Mouse (Mus musculus) brain, embryonic 14.5 days (tissue): ENCODE measurements around the gene Aldh1l1.

Experiments used
- CTCF ChIP-seq: fragments of 200-500 bp; IDR thresholded peaks from 2 replicates; pipeline ENCODE4 v1.5.1; 2012; ENCODE audit warnings: inconsistent platforms, mild to moderate bottlenecking, moderate library complexity, borderline replicate concordance; ENCODE audit not compliant: insufficient read depth, insufficient read length; ENCODE audit errors: extremely low read depth
- POLR2A ChIP-seq: fragments of 200-500 bp; IDR thresholded peaks from 2 replicates; pipeline ENCODE4 v1.6.1; 2012; ENCODE audit warnings: mild to moderate bottlenecking, inconsistent platforms, borderline replicate concordance; ENCODE audit not compliant: poor library complexity, insufficient read depth, insufficient read length, severe bottlenecking; ENCODE audit errors: extremely low read depth

DNA sequence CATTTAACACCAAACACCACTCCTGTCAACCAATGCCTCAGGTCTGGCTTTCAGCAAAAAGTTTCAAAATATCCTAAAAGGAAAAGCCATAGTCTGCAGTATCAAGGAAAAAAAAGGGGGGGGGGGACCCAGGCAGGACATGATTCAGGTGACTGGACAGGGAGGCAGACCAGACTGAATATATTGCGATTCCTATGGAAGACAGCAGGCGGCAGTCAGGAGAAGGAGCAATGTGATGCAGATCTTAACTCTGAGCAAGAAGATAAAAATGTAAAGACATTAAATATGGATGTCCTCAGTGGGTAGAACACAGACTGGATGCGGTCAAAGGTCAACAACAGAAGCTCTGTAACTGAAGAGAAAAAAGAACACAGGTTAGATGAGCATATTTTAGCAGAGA, 47.3 kb downstream of the Aldh1l1 start:
- no peak for TF ChIP-seq CTCF
- TF ChIP-seq POLR2A = no peak
